Mouse (Mus musculus): ENCODE results near the gene Arhgef3.

The Arhgef3 gene

DNA sequence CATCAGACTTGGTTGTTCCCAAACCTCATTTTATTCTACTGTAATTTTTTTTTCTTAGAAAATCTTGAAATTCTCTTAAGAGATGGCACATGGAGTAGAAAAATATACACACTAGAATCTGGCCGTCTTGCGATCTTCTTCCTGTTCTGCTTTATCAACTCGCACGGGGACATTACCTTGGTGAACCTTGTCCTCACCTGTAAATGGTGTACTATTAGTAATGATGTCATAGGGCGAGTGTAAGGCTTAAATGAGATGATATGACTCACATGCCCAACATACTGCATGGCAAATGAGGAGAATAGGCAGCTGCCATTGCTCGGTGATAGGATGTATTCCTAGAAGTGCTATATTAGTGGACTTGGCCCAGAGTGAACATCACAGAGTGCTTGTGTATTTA is 49.9 kb downstream of the Arhgef3 start:
- DNase-seq (ENCODE audit: low read depth, low spot score): no peak

DNA sequence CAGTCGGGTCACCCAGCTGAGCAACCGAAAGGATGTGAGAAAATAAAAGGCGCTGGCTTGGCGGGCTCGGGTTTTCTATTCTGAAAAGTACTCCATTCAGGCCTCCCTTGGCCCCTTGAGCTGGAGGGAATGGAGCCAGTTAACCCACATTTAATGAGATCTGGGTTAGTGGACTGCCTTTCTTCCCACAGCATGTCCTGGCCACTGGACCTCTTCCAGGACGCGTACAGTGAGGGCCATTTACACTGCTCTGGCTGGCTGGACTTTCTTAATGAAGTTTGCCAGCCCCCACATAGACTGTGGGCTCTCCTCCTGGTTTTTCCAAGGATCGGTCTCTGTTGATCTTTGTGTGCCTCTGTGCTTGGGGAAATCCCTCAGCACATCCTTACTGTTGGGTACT is 52.1 kb downstream of the Arhgef3 start:
- DNase-seq (ENCODE audit: low read depth, low spot score): peak; percentile 56

DNA sequence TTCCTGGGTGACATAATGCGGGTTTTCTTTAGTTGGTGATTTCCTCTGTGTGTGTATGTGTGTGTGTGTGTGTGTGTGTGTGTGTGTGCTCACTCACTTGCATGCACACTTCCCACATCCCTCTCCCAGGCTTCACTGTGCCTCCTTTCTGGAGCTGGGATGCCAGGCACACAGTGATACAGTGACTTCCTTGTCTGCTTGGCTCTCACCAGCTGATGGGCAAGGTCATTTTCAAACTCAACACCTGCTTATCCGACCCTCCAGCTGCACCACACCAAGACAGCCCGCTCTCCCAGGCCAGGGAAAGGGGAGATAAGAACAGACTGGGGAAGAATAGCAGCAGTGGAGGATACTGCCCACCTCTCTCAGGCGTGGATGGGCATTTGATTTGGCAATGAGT is 52.5 kb downstream of the Arhgef3 start:
- peak; percentile 28 for DNase-seq (ENCODE audit: low read depth, low spot score)

DNA sequence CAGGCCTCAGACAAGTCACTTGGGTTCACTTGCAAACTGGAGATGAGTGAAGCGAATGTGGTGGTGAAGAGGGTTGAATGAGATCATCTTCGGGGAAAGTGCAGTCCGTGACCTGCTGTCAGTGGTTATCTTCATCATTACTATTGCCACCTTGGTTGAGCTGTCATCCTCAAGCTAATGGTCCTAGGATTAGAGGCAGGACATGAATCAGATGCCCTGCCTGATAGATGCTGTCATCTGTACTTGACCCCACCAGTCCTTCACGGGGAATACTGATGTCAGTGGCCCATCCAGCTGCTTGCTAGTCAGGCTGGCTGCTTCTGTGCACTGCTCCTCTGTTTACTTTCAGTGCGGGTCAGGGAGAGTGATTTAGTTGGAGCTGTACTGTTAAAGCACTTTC is 53.7 kb downstream of the Arhgef3 start:
- DNase-seq (ENCODE audit: low read depth, low spot score): no peak

DNA sequence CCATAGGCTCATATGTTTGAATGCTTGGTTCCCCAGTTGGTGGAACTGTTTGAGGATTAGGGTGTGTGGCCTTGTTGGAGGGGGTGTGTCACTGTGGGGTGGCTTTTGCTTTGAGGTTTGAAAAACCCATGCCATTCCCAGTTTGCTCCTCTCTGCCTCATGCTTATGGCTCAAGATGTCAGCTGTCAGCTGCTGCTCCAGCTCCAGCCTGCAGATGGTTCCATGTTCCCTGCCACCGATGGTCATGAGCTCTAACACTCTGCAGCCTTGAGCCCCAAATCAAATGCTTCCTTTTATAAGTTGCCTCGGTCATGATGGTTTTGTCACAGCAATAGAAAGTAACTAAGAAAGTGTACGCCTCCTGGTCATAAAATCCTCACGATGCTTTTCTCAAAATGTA is 54.6 kb downstream of the Arhgef3 start:
- no peak for DNase-seq (ENCODE audit: low read depth, low spot score)

DNA sequence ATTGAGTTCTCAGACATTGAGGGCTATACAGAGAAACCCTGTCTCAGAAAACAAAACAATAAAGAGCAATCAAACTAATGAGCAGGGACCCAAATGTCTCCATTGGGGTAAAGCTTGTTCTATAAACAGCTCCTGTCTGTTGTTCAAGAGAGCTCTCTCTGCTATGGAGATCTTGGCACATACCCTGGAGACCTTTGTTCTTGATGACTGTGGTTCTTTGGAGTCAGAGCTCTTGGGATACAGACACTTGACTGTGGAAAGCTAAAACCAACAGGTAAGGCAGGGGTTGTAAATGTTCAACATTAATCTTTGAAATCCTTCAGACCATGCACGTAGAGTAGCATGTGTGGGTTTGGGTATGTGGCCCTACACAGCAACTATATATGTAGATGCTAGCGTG is 55.7 kb downstream of the Arhgef3 start:
- no peak for DNase-seq (ENCODE audit: low read depth, low spot score)

DNA sequence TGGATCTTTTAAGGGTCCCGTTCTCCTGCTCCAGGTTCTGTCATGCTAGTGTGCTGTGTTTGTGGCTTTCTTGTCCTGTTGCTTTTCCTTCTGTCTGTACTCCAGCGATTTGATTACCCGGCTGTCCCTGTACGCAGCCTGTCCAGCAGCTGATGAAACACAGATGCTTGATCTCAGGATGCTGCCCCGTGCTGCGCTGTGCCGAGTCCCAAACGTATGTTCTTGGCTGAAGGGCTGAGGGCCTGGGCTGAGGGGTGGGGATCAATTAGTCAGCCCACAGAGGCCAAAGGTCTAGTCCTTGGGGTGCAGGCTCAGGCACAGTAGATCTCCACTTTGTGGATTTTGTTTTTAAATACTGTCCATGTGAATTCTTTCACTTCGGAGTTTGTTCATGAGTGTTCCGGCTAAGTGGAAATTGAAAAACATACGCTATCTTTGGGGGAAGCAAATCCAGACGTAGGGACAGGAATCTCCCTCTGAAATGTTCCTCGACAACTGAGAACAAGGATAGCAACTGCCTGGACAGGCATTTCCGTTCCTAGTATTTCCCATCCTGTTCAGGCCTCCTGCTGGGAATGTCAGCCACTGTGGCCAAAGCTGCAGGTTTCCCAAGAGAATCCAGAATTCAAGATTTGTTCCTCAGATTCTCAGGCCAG is 56.6 kb downstream of the Arhgef3 start:
- DNase-seq (ENCODE audit: low read depth, low spot score): no peak

DNA sequence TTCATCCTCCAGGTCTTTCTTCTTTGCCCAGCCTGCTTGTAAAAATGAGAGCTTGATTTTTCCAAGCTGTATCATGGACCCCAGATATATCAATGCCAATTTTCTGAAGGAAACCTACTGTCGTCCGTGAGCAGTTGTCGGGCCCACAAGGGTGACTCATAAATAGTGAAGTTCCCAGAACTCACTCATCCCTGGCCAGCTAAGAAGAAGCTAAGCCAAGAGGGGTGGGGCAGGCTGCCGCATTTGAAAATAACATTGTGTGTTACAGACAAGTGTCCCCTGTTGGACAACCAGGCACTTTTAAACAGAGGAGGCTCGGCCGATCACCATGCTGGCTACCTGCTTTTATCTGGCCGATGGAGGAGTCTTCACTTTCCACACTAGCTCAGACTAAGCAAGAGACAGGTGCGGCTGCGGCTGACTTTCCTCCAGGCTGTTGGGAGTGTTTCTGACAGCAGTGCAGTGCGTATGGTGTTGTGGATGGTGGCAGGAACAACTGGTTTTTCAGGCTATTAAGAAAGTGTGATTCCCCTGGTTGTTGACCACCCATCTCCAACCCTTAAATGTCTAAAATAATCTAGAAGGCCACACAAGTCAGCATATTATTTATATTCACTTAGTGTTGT is 58.6 kb downstream of the Arhgef3 start:
- no peak for DNase-seq (ENCODE audit: low read depth, low spot score)

DNA sequence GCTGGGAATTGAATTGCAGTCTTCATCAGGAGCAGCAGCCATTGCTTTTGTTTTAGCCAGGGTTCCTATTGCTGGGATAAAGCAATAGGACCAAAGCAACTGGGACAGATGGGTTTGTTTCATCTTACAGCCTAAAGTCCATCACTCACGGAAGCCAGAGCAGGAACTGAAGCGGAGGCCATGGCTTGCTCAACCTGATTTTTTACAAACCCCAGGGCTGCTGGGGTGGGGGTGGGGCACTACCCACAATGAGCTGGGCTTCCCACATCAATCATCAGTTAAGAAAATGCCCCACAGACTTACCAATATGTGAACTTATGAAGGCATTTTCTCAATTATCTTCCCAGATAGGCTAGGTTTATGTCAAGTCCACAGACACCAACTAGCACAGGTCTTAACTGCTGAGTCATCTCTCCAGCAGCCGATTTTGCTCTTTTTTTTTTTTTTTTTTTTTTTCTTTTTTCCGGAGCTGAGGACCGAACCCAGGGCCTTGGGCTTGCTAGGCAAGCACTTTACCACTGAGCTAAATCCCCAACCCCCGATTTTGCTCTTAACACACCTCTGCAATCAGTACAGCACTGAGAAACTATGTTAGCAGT is 59.6 kb downstream of the Arhgef3 start:
- DNase-seq (ENCODE audit: low read depth, low spot score): no peak

DNA sequence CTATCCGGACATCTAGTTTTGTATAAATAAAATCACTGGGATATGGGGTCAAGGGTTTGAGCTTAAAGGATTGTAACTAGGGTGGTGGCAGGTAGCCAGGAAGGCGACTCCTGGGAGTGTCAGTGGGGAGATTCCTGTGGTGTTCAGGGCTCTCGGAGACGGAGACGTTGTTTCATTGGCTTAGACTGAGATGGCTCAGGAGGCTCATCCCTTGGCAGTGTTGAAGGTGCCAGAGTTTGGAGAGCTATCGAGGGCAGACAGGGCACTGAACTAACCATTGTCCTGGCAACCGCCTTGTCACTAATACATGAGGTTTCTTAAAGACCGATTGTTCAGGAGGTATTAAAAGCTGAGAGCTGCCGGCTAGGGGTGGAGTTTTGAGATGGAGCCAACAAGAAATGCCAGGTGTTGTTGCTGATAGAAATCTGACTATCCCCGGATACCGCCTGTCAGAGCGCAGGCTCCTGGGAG is 60.2 kb downstream of the Arhgef3 start:
- no peak for DNase-seq (ENCODE audit: low read depth, low spot score)

DNA sequence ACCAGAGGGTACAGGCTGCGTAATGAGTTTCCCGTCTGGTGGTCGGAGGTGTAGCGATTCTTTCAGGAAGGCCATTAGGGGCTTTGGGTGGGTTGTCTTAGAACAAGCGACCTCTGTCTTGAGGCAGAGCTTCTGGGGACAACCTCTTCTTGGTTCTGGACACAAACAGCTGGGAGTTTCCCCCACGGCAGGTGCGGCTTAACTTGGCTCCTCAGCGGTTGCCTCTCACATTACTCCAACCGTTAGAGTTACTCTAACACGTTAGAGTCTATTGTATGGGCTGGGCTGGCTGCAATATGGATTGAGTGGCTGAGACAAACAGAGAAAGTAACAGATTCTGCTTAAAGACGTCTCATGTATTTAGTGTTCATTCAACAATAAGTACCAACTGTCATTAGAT is 60.6 kb downstream of the Arhgef3 start:
- DNase-seq (ENCODE audit: low read depth, low spot score): no peak

DNA sequence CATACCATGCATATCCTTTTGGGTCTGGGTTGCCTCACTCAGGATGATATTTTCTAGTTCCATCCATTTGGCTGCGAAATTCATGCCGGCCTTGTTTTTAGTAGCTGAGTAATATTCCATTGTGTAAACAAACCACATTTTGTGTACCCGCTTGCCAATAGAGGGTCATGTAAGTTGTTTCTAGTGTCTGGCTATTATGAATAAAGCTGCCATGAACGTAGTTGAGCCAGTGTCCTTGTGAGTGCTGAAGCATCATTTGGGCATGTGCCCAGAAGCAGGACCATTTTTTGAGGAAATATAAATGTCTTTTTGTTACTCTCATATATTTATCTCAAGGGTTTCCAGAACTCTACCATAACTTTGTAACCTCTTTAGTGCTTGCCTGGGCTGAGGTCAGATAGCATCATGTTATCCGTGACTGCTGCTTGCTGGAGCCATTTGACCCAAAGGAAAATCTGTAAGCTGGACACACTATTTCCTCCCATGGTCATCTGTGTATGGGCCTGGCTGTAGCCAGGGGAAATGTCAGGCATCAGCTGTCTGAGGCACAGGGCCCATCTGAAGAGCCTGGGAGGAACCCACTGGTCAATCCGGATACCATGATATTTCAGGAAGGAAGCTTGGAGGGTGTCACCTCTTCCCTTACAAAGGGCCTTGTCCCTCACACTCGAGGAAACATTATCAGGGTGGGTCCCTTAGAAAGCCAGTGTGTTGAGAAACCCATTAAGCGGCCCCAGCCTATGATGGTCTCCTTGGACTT is 63.3 kb downstream of the Arhgef3 start:
- no peak for DNase-seq (ENCODE audit: low read depth, low spot score)

DNA sequence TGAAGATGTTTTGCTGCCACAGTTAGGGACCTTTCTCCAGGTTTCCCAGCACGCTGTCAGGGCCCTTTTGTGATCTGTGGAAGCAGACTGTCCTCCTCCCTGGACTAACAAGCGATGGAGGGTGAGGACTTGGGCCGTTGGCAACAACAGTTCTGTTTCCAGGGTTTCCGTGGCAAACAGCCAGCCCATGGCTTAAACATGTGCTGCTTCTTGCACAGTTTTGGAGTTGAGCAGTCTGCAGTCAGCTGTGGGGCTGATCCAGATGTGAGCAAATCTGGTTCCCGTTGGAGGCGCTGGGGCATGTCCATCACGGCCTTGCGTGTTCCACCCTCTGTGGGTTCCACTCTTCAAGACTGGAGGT is 63.8 kb downstream of the Arhgef3 start:
- DNase-seq (ENCODE audit: low read depth, low spot score): peak; percentile 32

DNA sequence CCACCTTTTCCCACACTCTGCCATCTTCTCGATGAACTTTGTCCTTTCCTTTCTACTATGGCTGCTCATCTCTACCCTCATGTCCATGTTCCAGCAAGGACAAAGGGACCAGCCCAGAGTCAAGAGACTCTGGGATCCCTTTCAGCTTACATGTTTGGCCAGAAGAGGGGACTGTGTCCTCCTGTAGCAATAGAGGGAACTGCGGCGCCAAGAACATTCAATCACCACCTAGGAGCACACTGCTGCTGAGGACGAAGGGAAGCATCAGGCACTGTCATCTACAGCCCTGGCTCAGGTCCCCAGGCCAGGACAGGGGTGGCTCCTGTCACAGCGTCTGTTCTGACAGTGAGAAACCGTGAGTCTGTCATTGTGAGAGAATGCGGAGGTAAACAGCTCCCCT is 65.1 kb downstream of the Arhgef3 start:
- no peak for DNase-seq (ENCODE audit: low read depth, low spot score)

DNA sequence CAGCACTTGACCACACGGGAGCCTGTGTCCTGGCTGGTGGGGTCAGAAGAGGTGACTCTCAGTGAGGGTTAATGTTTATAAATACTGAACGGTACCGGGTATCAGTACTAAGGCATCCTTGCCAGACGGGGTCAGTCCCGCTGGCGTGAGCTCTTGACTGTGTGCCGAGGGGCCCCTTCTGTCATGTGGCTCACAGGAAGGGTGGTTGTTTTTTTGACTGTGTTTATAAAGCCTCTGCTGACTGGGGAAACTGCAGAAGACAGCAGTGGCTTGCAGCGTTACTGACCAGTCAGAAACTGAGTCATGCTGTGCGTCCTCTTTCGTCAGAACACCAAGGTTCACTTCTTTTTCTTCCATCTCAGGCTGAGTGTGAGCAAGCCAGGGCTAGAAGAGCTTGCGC is 67.4 kb downstream of the Arhgef3 start:
- DNase-seq (ENCODE audit: low read depth, low spot score): no peak

DNA sequence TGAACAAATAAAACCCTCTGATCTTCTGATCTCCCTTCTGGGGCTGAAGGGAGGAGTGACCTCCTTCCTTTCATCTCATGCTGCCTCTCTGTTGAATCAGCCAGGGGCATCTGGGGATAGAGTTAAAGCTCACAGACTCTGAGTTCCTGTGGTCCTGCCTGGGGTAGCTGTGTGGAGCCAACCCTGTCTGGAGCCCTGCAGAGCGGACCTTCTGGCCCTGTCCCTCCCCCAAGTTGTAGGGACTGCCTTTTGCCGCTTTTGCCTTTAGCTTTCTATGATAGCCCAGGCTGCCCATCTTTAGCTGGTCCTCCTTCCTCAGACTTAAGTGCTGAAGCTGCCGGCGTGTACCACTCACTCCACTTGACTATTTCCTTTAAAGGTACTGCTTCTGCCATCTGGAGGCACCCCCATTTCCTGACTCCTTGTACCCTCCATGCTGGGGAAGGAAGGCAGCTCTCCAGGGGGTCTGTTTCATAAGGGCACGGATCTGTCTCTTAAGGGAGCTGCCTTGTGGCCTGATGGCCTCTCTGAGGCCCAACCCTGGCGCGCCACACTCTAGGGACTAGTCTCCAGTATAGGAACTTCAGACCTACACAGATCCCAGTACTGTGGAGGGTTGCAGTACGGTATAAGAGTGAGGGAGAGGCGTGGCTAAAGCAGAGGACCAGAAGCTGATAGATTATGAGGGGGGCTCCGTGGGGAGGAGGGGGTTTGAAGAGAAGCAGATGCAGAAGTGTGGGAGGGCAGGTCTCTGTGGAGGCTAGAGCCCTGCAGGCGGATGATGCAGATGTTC is 68.1 kb downstream of the Arhgef3 start:
- DNase-seq (ENCODE audit: low read depth, low spot score): peak; percentile 47

DNA sequence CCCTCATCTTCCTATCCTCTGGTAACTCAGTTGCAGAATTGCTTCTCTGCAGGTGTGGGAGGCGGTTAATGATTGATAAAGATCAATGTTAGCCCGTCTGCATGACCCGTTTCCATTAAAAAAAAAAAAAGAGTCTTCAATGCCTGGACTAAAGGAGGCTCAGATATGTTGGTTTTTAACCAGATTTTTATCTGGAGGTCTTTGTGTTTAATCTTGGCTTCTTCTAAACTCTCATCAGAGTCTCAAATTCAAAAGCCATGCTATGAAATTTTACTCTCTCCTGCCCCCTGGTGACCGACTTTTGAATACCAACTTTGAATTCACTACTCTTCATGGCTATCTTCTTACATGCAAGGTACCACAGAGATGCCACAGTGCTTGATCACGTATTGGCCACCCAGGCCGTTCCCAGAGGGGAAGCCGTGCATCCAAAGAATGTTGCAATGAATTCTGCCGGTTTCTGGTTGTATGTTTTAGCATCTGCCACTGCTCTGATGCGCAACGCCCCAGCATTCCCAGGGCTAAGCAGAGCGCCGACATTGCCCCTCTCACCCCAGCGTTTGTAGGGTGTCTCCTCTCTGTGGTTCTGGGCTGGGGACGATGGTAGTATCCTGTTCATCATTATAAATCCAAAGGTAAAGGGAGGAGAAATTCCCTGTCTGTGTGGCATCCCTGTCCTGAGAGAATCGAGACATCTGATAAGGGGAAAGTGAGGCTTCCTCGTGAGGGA is 69.0 kb downstream of the Arhgef3 start:
- DNase-seq (ENCODE audit: low read depth, low spot score): peak; percentile 68

DNA sequence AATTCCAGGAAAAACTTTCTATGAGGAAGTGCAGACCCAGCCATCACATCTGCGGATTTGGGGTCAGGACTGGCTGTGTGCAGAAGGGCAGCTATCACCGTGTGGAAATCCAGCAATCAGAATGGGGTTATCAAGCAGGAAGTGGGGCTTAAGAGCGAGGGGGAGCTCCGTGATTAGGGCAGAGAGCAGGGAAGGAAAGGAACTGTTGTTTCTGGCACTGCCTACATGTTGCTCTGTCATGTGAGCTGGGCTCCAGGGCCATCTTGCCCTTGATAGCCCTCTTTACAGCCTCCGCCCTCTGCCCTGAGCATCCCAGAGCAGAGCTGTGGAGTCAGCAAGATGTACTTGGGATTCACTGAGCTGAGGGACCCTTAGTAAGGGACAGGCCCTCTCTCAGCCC is 71.2 kb downstream of the Arhgef3 start:
- no peak for DNase-seq (ENCODE audit: low read depth, low spot score)

DNA sequence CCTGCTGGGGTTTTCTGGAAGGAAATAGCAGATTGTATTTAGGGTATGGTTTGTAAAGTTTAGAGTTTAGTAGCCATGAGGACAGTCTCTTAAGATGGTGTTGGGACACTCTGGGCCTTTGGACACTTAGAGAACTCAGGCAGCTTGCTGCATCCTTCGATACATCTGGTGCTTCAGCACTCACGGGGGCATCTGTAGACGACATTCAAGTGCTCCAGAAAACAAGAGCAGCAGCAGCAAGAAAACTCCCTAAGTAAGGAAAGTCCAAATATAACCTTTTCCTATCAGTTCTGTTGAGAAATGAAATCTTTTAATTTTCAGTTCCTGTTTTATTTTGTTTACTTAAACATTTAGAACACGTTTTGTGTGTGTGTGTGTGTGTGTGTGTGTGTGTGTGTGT is 71.9 kb downstream of the Arhgef3 start:
- no peak for DNase-seq (ENCODE audit: low read depth, low spot score)

DNA sequence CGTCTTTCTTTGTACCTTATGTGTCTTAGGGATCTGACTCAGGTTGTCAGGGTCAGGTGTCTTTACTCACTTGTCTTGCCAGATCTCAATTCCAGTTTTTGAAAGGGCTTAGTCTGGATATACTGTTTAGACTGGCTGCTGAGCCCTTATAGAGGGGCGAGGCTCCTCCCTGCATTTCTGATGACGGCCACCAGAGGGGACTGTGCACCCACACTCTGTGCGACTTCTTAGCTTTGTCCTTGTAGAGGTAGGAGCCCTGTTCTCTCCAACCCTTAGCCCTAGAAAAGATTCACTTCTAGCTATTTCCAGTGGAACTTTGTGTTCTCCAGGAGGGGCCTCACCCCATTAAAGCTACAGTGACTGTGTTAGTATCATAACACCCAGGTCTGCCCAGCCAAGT is 72.3 kb downstream of the Arhgef3 start:
- peak; percentile 86 for DNase-seq (ENCODE audit: low read depth, low spot score)

DNA sequence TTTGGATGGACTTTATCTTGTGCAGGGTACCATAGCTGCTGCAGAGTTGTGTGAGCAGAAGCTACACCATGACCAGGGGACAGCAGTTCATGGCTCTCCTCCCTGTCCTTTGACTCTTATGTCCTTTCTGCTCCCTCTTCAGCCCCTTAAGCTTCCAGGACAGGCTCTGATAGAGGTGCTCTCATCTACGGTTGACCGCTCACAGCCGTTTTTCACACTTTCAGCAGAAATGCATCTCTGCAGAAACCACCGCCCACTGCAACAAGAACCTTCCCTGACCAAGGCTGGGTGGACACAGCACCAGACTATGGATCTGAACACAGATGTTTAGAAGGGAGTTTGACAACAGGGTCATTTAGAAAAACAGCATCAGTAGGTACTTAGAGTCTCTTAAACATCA is 73.2 kb downstream of the Arhgef3 start:
- DNase-seq (ENCODE audit: low read depth, low spot score): no peak
